Mouse (Mus musculus): ENCODE data around the gene Dynlt1f. TPM values are rescaled to one million over a fixed set of nuclear protein-coding genes. Genes with fewer than 3 reads are reported as not detected.
"Not testable (repeated sequence)": the region's sequence is repeated elsewhere in the genome, so short reads cannot be mapped to it uniquely, and the experiment has no call there.

Dynlt1f gene
- polyA plus RNA-seq, 1 experiment = 31.5 TPM

DNA sequence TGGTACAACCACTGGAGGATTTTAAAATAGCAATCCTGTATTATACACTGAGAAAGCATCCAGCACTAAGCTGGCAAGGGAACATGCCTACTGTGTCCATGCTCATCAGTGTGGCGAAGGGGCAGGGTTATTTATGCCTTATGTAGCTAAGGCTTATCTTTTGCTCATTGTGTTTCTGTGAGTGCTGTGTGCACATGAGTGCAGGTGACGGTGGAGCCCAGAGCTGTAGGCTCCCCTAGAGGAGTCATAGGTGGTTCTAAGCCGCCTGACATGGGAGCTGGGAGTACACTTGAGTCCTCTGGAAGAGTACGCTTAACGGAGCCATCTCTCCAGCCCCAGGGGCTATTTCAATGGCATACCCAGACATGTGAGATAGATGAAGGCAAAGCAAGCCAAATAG, 36.4 kb downstream of the Dynlt1f start:
- H3K27ac ChIP-seq (replicated peaks; ENCODE audit: low read depth, low read length); H3K4me1 ChIP-seq (ENCODE audit: control insufficient read depth, insufficient read depth, insufficient read length, low read length); H3K4me3 ChIP-seq (ENCODE audit: insufficient read depth, low read depth, low read length): not testable (repeated sequence)

DNA sequence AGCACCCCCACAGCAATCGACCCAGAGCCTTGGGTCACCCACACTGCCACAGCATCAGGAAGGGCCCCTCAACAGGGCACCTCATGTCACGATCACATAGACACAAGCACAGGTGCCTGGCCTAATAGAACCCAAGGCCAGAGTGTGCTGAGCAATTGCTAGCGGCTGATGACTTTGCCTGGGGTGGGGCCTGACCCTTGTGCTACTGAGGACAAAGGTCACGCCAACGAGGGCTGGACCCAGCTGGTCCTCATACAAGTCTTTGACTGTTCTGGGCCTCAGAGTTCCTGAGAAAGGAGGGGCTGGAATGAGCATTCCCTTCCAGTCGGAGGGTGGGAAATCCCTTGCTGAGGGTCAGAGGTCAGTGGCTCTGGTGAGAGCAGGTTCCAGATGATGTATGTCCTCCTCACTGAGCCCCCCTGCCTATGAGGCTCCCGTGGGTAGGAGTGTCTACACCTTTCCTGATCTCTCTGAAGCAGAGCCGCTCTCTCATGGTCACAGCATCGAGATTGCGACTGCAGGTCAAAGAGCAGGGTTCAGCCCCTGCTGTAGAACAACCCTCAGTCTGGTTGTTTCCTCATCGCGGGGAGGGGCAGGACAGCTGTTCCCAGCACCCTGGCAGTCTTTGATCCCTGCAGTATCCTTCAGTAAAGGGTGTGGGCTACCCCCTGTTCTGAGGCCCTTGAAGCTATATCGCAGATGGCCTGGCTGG, 37.9 kb downstream of the Dynlt1f start:
- H3K4me3 ChIP-seq (ENCODE audit: insufficient read depth, low read depth, low read length); H3K27ac ChIP-seq (replicated peaks; ENCODE audit: low read depth, low read length); H3K4me1 ChIP-seq (ENCODE audit: control insufficient read depth, insufficient read depth, insufficient read length, low read length): not testable (repeated sequence)

DNA sequence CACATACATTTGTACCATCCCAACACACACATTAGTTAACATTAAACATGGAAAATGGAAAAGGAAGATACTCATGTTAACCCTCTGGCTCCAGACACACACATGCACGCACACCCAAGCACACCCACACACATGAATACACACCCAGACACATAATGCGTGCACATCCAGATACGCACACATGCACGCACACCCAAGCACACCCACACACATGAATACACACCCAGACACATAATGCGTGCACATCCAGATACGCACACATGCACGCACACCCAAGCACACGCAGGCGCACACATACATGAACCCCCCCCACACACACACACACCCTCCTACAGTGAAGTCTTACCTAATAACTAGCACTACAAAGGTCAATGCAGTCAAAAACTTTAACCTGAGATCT, 39.0 kb downstream of the Dynlt1f start:
- H3K4me1 ChIP-seq (ENCODE audit: control insufficient read depth, insufficient read depth, insufficient read length, low read length); H3K4me3 ChIP-seq (ENCODE audit: insufficient read depth, low read depth, low read length); H3K27ac ChIP-seq (replicated peaks; ENCODE audit: low read depth, low read length): not testable (repeated sequence)

DNA sequence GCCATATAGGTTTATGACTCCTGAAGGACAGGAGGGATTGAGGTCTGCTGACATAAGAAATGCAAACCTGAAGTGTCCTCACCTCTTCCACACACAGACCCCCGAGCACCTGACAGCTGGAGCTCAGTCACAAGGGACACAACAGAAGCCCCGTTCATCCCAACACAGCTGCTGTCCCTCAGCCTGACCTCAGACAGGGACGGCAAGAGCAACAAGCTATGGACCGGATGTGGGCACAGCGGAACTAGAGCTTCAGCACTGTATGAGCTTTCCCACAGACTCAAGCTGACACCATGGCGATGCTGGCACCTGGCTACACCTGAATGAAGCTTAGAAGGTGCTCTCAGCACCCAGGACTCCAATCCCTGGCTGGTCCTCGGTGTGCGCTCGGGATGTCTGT, 41.4 kb downstream of the Dynlt1f start:
- not testable (repeated sequence) for H3K4me3 ChIP-seq (ENCODE audit: insufficient read depth, low read depth, low read length); H3K4me1 ChIP-seq (ENCODE audit: control insufficient read depth, insufficient read depth, insufficient read length, low read length); H3K27ac ChIP-seq (replicated peaks; ENCODE audit: low read depth, low read length)

DNA sequence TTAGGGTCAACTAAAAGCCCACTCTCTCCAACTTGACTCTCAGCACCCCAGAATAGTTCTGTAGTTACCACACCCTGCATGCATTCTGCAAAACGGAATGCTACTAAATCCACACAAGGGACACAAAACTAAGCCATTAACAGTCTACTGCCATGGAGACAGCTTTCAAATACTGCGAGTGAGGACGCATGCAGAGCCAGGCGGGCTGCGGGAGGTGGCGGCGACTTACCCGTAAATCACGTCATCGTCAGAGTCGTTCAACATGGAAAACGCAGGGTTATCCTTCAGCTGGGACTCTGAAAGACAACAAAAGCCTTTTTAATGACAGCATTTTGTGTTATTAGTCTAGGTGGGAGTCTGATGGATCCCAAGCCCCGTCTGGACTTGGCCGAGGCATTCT, 42.2 kb downstream of the Dynlt1f start:
- H3K4me3 ChIP-seq (ENCODE audit: insufficient read depth, low read depth, low read length); H3K4me1 ChIP-seq (ENCODE audit: control insufficient read depth, insufficient read depth, insufficient read length, low read length); H3K27ac ChIP-seq (replicated peaks; ENCODE audit: low read depth, low read length): not testable (repeated sequence)

DNA sequence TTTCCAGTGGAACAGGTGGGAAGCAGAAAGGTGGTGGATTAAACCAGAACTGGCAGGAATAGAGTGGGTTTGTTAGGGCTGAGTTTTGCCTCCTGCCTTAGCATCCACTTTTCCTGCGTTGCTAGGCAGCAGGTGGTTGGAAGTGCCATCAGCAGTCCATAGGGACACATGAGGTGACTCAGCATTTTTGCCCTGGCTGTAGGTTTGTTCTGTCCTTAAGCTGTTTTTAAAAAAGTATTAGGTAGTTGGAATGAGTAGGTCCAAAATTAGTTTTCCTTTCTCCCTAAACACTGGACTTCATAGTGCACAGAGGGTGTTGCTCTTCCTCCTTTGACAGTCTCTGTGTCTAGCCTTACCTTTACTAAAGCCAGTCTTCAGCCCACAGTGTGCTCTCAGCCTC, 50.4 kb downstream of the Dynlt1f start:
- H3K4me1 ChIP-seq (ENCODE audit: control insufficient read depth, insufficient read depth, insufficient read length, low read length); H3K27ac ChIP-seq (replicated peaks; ENCODE audit: low read depth, low read length); H3K4me3 ChIP-seq (ENCODE audit: insufficient read depth, low read depth, low read length): not testable (repeated sequence)

DNA sequence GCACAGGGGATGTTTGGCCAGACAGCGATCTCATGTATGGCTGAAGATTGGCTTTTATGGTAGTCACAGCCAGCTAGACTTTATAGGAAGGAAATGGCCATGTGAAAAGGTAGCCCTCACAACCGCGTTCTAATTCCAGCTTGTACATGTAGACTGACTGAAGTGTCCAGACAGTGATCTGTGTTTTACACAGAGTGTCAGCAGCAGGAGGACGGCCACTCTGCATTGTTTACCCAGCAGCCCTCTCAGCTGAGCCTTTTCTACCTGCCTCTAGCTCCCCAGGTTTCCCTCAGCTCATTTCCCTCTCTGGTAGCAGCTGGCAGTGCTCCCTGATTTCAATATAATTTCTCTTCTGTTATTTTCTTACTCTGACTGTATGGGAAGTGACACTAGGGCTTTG, 53.5 kb downstream of the Dynlt1f start:
- H3K4me3 ChIP-seq (ENCODE audit: insufficient read depth, low read depth, low read length) = peak overlapping the region; percentile 28; the same call in 1 of the 2 replicates
- not testable (repeated sequence) for H3K4me1 ChIP-seq (ENCODE audit: control insufficient read depth, insufficient read depth, insufficient read length, low read length); H3K27ac ChIP-seq (replicated peaks; ENCODE audit: low read depth, low read length)

DNA sequence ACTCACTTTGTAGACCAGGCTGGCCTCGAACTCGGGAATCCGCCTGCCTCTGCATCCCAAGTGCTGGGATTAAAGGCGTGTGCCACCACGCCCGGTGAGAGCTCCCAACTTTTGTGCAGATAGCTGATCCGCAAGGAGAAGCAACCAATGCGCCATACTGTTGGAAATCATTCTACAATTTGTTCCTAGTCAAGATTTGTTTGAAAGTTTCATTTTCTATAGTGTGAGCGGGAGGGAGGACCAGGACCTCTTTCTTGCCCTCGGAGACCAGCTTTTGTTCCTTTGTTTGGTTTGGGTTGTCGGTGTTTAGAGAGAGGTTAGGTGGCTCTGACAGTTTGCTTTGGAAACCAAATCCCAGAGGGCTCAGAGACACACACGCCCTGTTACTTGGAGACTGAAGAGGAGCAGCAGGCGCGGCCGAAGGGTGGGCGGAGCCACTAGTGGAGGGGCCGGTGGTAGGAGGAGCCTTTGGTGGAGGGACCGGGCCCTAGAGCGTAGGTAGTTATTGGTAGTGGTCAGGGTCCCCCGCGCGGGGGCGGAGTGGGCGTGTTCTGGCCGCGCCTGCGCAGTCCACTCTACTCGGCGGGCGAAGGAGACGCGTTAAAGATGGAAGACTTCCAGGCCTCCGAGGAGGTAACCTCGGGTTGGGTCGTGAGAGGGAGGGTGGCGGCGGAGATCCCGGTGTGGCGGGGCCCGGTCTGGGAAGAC, 54.3 kb downstream of the Dynlt1f start, which contains the start of gene Dynlt1c:
Dynlt1c (plus strand) TSS at position 468 of the 708 bp plus-strand sequence.
- not testable (repeated sequence) for H3K4me1 ChIP-seq (ENCODE audit: control insufficient read depth, insufficient read depth, insufficient read length, low read length)
- Histone ChIP-seq H3K4me3 (ENCODE audit: insufficient read depth, low read depth, low read length) (peak within 1 kb of the TSS; percentile 70), H3K27ac (replicated peaks; ENCODE audit: low read depth, low read length) (0 out of 2 replicates have a peak within 1 kb of the TSS, but pooled peaks have one; percentile 70)

DNA sequence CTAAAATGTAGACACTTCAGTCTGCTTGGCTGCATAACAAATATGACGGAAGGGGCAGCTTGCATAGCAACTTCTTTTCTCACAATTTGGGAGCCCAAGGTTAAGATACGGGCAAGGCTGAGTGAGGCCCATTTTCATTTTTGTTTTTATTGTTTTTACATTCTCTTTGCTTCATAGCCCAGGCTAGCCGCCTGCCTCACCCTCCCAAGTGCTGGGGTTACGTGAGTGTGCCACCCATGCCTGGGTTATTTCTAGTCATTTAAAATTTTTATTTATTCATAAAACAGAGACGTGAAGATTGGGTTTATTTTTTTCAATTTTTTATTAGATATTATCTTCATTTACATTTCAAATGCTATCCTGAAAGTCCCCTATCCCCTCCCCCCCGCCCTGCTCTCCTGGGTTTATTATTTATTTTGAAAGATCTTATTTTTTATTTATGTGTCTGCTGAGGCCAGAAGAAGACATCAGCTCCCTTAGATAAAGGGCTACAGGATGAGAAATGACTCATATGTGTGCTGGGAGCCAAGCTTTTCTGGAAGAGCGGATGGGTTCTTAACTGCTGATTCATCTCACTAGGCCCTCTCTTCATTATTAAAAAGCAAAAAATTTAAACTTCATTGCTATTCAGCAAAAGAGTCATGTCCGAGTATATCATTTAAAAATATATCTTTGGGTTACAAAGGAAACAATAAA, 55.3 kb downstream of the Dynlt1f start:
- H3K27ac ChIP-seq (replicated peaks; ENCODE audit: low read depth, low read length); H3K4me1 ChIP-seq (ENCODE audit: control insufficient read depth, insufficient read depth, insufficient read length, low read length); H3K4me3 ChIP-seq (ENCODE audit: insufficient read depth, low read depth, low read length): not testable (repeated sequence)

DNA sequence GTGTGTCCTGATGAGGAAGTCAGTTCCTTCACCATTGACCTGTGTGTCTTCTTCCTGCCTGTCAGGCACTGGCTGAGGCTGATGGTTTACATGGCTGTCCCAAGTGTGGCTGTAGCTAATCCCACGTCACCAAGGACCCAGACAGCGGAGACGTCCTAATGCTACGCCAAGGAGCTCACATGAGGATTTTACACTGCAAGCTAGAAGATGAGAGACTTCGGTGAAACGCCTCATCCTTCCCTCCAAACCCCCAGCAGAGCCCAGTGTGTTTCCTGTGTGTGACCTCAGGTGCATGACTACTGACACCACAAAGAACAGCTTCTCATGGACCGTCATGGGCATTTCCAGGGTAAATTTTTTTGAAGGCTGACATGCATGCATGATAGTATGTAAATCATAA, 57.3 kb downstream of the Dynlt1f start:
- H3K27ac ChIP-seq (replicated peaks; ENCODE audit: low read depth, low read length); H3K4me1 ChIP-seq (ENCODE audit: control insufficient read depth, insufficient read depth, insufficient read length, low read length); H3K4me3 ChIP-seq (ENCODE audit: insufficient read depth, low read depth, low read length): not testable (repeated sequence)

Other genes starting within 250 kb of the Dynlt1f start
- gene Dynlt1b, start 225.8 kb downstream of the Dynlt1f start, polyA plus RNA-seq (2012; ENCODE audit: insufficient read depth, insufficient read length, missing spikeins) = 38.4 and 42.7 TPM in 2 replicates
- 0.88 TPM in 1 of 2 replicates, not detected in the other for gene Dynlt1c, start 54.2 kb downstream of the Dynlt1f start, polyA plus RNA-seq (2012; ENCODE audit: insufficient read depth, insufficient read length, missing spikeins)
- 0.92 and 2.2 TPM in 2 replicates for gene Sytl3, start 3.2 kb upstream of the Dynlt1f start, polyA plus RNA-seq (2012; ENCODE audit: insufficient read depth, insufficient read length, missing spikeins)
- gene Ezr, start 126.9 kb upstream of the Dynlt1f start, polyA plus RNA-seq (2012; ENCODE audit: insufficient read depth, insufficient read length, missing spikeins) = 3.0 and 3.6 TPM in 2 replicates

Data from brown adipose tissue, adult 24 weeks (tissue).